Mouse (Mus musculus) heart, adult 2 months (tissue): ENCODE results near the gene Nt5c. TPM values are rescaled to one million over a fixed set of nuclear protein-coding genes. Genes with fewer than 3 reads are reported as not detected.

Experiments
- DNase-seq, 2 experiments: peaks; one replicate each; pipeline ENCODE4 v3.0.0; 2021
- H3K27ac ChIP-seq: fragments of 200-600 bp; 2 replicates; pipeline ENCODE4 v1.8.1; 2022
- H3K27me3 ChIP-seq: fragments of 200-500 bp; 2 replicates; pipeline ENCODE4 v1.6.1; 2012; ENCODE audit warnings: mild to moderate bottlenecking, low read length, inconsistent platforms, mixed read lengths; ENCODE audit not compliant: control insufficient read depth, insufficient read depth
- H3K36me3 ChIP-seq: fragments of 200-500 bp; 2 replicates; pipeline ENCODE4 v1.6.1; 2012; ENCODE audit warnings: low read length, inconsistent platforms; ENCODE audit not compliant: control insufficient read depth, insufficient read depth
- H3K4me1 ChIP-seq: fragments of 200-500 bp; 2 replicates; pipeline ENCODE4 v1.6.1; 2011; ENCODE audit warnings: low read length; ENCODE audit not compliant: control insufficient read depth, insufficient read depth
- H3K4me3 ChIP-seq: fragments of 200-600 bp; 2 replicates; pipeline ENCODE4 v1.8.1; 2022
- H3K79me2 ChIP-seq: fragments of 200-500 bp; replicated peaks from 2 replicates; pipeline ENCODE4 v1.6.1; 2012; ENCODE audit warnings: mild to moderate bottlenecking, inconsistent platforms, low read length, moderate library complexity, mixed read lengths; ENCODE audit not compliant: control insufficient read depth, insufficient read depth
- H3K9ac ChIP-seq: fragments of 200-500 bp; 2 replicates; pipeline ENCODE4 v1.6.1; 2012; ENCODE audit warnings: low read depth, mild to moderate bottlenecking, control low read depth, inconsistent platforms, low read length, mixed read lengths
- CTCF ChIP-seq: fragments of 200-600 bp; IDR thresholded peaks from 2 replicates; pipeline ENCODE4 v1.8.1; 2022; ENCODE audit warnings: antibody characterized with exemption, mild to moderate bottlenecking, moderate library complexity
- EP300 ChIP-seq: fragments of 200-500 bp; IDR thresholded peaks from 2 replicates; pipeline ENCODE4 v1.6.1; 2011; ENCODE audit warnings: low read depth, low read length, control low read depth; ENCODE audit not compliant: insufficient read depth
- POLR2A ChIP-seq: fragments of 200-500 bp; IDR thresholded peaks from 2 replicates; pipeline ENCODE4 v1.6.1; 2011; ENCODE audit warnings: mild to moderate bottlenecking, low read depth, low read length, control low read depth; ENCODE audit not compliant: insufficient read depth
- WGBS: fragments of 180-500 bp; shearing (Covaris S2); methylation state at CpG from one replicate; pipeline ENCODE4 v1.1.7; 2018; 5-methylcytosine and 5-hydroxymethylcytosine counted together
- intact Hi-C: fragments of 180-260 bp; cut with DNase I; formaldehyde crosslinking; loops from one replicate; pipeline ENCODE4 v1.15.1; 2025
- polyA plus RNA-seq: library from polyadenylated mRNA; depleted of rRNA; stranded (reverse); fragments of >200 nt; gene quantifications from 2 replicates; pipeline ENCODE4 v1.2.3, GENCODE M21; 2012
- total RNA-seq, 2 experiments: library from RNA; stranded (reverse); gene quantifications; 2 replicates each; pipeline ENCODE4 v1.2.3; 2021

The Nt5c gene
- total and polyA plus RNA-seq, 3 experiments, result 10.9 to 12.9 (median 12.4) TPM

GRCm38 (mm10) chr11:115513271-115514237, 21.9 kb upstream of the Nt5c start:
- H3K4me3 ChIP-seq, result peak overlapping the region; percentile 94
- intact Hi-C loops, result loop anchor here (1.0 to 2.0 kb wide), 2 partner anchors 22 to 23 kb away; partner anchors contain the start of gene Nt5c
- H3K27me3 ChIP-seq, result no peaks in the 10 kb centered on the region
- DNase-seq, result peak in 1 of 2 experiments; percentile 53
- no peaks in the 10 kb centered on the region for H3K36me3 ChIP-seq
- peak overlapping the region; percentile 90 for H3K9ac ChIP-seq
- peak overlapping the region; percentile 75 for H3K27ac ChIP-seq
- under 1% methylated on average over 57 of the region's 57 CpGs for WGBS
- peaks cover 18% of the 10 kb centered on the region for H3K4me1 ChIP-seq
- TF ChIP-seq POLR2A, result no peak
- no peak for TF ChIP-seq CTCF
- no peak for TF ChIP-seq EP300
- H3K79me2 ChIP-seq, result no peaks in the 10 kb centered on the region; the same call in 1 of the 2 replicates

DNA sequence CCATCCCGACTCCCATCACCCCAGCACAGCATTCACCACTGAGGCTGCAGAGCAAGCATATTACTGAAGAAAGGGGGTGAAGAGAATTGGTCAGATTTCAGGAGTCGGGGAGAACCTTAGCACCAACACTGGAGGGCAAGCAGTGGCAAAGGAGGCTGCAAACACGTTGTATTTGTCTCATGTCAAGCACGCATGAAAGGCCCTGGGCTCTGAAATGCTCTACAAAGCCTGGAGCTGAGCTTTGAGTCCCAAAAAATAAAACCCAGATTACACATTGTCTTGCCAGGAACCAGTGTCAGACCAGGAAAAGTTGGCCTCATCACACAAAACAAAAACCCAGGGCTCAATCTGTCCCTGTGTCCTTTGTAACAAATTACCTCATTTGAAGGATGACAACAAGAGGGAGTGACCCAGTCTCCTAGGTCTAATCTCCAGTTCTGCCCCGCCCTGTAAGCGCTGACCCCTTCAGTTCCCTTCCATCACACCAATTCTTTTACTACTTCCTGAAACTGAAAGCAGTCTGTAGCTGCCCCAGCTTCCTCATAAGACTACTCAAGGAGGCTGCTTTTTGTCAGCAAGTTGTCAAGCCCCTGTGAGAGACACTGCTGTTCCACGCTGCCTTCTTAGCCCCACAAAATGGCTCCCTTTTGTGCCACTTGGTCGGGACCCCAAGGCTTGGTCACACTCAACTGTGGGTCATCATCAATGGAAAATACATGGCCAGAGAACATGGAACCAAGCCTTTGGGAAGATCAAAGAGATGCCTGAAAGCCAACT, 20.9 kb upstream of the Nt5c start:
- TF ChIP-seq CTCF, result no peak
- TF ChIP-seq POLR2A, result 0 out of 2 replicates have a peak, but pooled peaks have one; percentile 45
- Histone ChIP-seq H3K79me2 (no peaks in the 10 kb centered on the region; the same call in 1 of the 2 replicates), H3K27me3 (no peaks in the 10 kb centered on the region), H3K9ac (peak overlapping the region; percentile 90; the same call in 1 of the 2 replicates), H3K36me3 (no peaks in the 10 kb centered on the region), H3K4me3 (peak overlapping the region; percentile 94), H3K4me1 (peaks cover 18% of the 10 kb centered on the region), H3K27ac (peak overlapping the region; percentile 75)
- intact Hi-C loops, result loop anchor here (2.0 kb wide), 1 partner anchor 22 kb away; the partner anchor contains the start of gene Nt5c
- 19% methylated on average over 8 of the region's 8 CpGs for WGBS
- DNase-seq, result peak in 1 of 2 experiments; percentile 61

DNA sequence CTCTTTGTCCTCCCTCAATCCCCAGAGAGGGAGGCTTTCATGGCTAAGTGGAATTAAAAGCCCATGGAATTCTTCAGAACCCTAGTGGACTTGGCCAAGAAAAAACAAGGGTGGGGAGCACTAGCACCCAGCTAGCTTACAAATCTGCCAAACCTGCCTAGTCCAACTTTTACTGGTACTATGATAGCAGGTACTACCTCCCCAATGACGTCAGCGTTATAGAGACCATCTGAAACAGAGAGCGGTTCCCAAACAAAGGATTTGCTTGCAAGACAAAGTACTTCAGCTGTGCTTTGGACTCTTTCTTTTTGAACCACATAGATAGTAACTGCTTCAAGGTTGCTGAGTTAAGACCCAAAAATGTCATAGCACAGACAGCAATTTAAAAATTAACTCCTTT, 20.3 kb upstream of the Nt5c start:
- Histone ChIP-seq H3K27me3 (no peaks in the 10 kb centered on the region), H3K36me3 (no peaks in the 10 kb centered on the region), H3K27ac (peak overlapping the region; percentile 75), H3K9ac (no peak overlapping the region), H3K4me1 (peaks cover 18% of the 10 kb centered on the region), H3K4me3 (no peak overlapping the region), H3K79me2 (no peaks in the 10 kb centered on the region; the same call in 1 of the 2 replicates)
- WGBS, result 41% methylated on average over 3 of the region's 3 CpGs
- no peak for DNase-seq
- no peak for TF ChIP-seq EP300
- TF ChIP-seq CTCF, result no peak
- no peak for TF ChIP-seq POLR2A
- intact Hi-C loops, result loop anchor here (2.0 kb wide), 1 partner anchor 21 kb away; the partner anchor contains the start of gene Nt5c

DNA sequence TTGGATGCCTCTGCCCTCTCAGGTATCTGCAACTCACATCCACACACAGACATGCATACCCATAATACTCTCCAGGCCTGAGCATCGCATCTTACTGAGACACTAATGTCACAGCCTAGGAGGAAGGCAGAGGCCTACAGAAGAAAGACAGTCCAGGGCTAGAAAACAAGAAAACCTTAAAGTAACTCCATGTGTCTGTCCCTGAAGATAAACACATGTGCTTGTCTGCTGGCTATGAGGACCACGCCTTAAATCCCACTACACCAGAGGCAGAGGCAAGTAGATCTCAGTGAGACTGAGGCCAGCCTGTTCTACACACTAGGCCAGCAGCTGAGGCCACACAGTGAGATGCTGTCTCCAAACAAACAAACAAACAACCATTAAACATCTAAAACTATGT, 19.5 kb upstream of the Nt5c start:
- Histone ChIP-seq H3K4me3 (no peak overlapping the region), H3K9ac (no peak overlapping the region), H3K27ac (no peak overlapping the region), H3K27me3 (no peaks in the 10 kb centered on the region), H3K36me3 (no peaks in the 10 kb centered on the region), H3K79me2 (no peaks in the 10 kb centered on the region; the same call in 1 of the 2 replicates), H3K4me1 (peaks cover 20% of the 10 kb centered on the region)
- WGBS, result 81% methylated on average over 2 of the region's 2 CpGs
- no peak for DNase-seq
- intact Hi-C loops, result no loop called here
- TF ChIP-seq CTCF (no peak), POLR2A (no peak), EP300 (no peak)

DNA sequence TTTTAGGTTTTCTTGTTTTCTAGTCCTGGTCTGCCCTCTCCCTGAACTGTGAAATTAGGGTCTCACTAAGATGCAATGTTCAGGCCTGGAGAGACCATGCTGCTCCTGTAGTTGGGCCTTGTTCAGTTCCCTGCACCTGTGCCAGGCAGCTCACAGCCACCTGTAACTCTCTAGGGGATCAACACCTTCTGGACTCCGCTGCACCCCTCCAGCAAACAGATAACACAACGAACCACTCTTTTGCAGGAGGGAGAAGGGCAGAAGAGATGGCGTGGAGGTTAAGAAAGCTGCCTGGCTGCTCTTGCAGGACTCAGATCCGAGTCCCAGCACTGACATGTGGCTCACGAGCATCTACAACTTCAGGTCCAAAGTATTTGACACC, 18.8 kb upstream of the Nt5c start:
- no peaks in the 10 kb centered on the region; the same call in 1 of the 2 replicates for H3K79me2 ChIP-seq
- intact Hi-C loops, result no loop called here
- DNase-seq, result no peak
- H3K27me3 ChIP-seq, result no peaks in the 10 kb centered on the region
- TF ChIP-seq EP300, result no peak
- no peak for TF ChIP-seq CTCF
- no peak for TF ChIP-seq POLR2A
- H3K27ac ChIP-seq, result peak overlapping the region; percentile 2; the same call in 1 of the 2 replicates
- H3K36me3 ChIP-seq, result no peaks in the 10 kb centered on the region
- no peak overlapping the region for H3K9ac ChIP-seq
- H3K4me3 ChIP-seq, result no peak overlapping the region
- 59% methylated on average over 5 of the region's 5 CpGs for WGBS
- peaks cover 20% of the 10 kb centered on the region for H3K4me1 ChIP-seq
